Mouse (Mus musculus): Measurements from ENCODE around the gene Nfib. TPM values are rescaled to one million over a fixed set of nuclear protein-coding genes. Genes with fewer than 3 reads are reported as not detected.
A peak's percentile ranks its signal among the peaks of the same experiment; 100 is the strongest.

The Nfib gene
- polyA plus RNA-seq, 1 experiment, result 69.3 TPM

DNA sequence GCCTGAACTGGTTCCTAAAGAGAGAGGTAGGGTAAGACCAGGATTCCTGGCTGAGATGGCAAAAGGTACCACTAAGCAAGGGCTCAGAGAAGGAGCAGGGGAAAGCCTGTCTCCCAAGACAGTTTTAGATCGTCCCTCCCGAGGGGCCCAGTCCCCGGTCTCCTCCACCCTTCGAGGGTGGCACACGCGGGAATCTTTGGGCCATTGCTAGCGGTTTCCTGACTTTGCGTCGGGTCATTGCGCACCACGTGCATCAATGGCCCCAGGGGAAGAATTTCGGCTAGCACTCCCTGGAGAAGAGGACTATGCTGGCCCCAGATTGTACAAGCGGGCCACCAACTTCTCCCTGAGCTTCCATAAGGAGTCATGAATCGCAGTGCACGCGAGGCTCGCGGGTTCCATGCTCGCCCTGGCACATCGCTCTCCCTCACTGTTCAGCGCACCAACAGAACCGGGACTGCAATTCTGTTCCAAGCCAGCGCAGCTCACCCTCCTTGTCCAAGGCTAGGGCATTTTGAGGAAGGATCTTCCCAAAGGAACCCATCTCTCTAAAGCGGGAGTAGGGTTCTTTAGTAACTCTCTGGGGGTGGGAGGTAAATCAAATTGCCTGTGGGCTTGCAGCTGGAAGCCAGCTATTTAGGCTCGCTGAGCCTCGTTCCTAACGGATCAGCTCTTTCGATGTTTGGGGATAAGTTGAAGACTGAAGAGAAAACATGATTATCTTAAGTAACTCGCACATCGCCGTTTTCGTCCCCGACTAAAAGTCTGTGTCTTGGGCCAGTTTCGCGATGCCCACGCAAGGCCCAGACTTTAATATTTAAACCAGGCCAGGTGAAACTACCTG, 168.9 kb downstream of the Nfib start:
- TF ChIP-seq CTCF (IDR thresholded peaks at IDR 0.05; ENCODE audit: borderline replicate concordance, extremely low read depth, insufficient read depth, insufficient read length) (no peak), POLR2A (IDR thresholded peaks at IDR 0.05; ENCODE audit: borderline replicate concordance, extremely low read depth, insufficient read depth, insufficient read length, poor library complexity, severe bottlenecking) (no peak)
- DNase-seq (ENCODE audit: low read depth), result peak; percentile 67

DNA sequence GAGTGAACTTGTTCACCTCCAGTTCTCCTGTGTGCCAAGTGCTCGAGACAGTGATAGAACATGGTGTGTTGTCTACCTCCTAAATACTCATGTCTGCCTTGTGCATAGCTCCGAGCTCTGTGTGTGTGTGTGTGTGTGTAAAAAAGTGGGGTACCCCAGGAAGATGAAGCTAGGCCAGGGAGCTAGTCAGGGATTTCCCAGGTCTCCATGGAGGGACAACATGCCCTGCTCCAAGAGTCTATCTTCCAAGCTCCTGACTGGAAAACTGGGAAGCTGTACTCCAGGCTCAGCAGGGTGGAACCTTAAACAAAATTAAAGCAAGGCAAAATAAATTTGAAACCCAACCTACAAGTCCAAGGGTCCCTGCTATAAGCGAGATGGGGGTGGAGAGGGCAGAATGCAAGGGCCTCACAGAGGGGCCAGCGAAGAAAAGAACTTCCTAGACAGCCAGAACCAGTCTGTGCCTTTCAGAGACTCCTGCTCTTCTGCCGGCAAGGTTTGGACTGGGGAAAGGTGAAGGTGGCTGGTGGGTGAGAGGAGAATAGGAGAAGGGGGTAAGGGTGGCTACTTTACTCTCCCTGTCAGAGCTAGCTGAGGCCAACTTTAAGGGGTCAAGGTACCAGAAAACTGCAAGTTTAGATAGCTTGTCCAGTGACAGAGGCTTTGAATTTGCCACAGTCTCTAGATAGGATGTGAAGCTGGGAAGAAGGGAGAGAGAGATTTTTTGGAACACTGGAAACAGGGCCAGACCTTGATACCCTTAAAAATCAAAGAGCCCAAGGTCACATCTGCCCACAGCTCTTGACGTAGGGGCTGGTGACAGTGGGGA, 169.7 kb downstream of the Nfib start:
- no peak for TF ChIP-seq POLR2A (IDR thresholded peaks at IDR 0.05; ENCODE audit: borderline replicate concordance, extremely low read depth, insufficient read depth, insufficient read length, poor library complexity, severe bottlenecking)
- TF ChIP-seq CTCF (IDR thresholded peaks at IDR 0.05; ENCODE audit: borderline replicate concordance, extremely low read depth, insufficient read depth, insufficient read length), result no peak
- no peak for DNase-seq (ENCODE audit: low read depth)

DNA sequence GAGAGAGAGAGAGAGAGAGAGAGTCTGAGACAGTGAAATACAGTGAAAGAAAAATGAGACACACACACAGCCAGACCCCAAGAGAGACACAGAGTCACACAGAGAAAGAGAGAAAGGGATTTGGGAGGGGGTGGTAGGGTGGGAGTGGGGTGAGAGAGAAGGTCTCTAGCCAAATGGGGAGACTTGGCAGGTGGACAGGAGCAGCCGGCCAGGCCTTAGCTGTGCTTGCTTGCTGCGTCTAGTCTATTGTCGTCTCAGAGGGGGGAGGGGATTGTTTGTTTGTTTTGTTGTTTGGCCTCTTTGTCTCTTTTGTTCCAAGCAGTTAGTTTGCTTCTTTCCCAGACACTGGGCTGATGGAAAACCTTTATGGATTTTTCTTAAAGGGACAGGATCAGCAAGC, 172.3 kb downstream of the Nfib start:
- peak; percentile 96 for DNase-seq (ENCODE audit: low read depth)

DNA sequence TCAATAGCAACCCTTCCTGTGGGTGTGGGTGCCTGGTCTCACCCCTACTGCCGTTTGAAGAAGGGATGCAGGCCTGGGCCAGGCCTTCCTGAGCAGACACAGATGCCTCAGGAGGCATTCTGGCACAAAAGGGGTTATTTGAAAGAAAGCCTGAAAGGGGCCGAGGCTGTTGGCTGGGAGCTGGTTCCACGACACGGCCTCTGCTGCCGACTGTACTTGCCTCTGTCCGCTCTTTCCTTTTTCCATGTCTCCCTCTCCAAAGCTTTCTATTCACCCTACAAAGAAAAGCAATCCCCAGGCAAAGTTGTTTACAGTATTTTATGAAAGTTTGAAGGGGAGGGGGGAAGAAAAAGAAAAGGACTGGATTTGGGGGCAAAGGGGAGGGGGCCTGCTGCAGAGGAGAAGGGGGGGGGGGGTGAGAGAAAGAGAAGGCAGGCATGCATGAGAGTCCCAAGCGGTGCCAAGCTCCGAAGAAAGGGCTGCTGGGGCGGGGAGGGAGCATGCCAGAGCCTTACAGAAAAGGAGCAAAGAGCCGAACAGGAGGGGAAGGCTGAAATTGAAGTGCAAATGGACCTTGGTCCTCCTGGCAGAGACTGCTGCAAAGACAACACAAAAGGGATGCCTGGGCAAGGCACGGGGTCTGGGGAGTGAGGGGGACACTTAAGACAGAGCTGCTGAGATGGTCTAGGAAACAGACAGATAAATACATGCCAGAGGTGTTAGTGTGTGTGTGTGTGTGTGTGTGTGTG, 172.9 kb downstream of the Nfib start:
- DNase-seq (ENCODE audit: low read depth), result peak; percentile 97
- TF ChIP-seq CTCF (IDR thresholded peaks at IDR 0.05; ENCODE audit: borderline replicate concordance, extremely low read depth, insufficient read depth, insufficient read length) (no peak), POLR2A (IDR thresholded peaks at IDR 0.05; ENCODE audit: borderline replicate concordance, extremely low read depth, insufficient read depth, insufficient read length, poor library complexity, severe bottlenecking) (no peak)

More for the DNA sequence above, 172.3 kb downstream of the Nfib start:
- TF ChIP-seq POLR2A (IDR thresholded peaks at IDR 0.05; ENCODE audit: borderline replicate concordance, extremely low read depth, insufficient read depth, insufficient read length, poor library complexity, severe bottlenecking) (no peak), CTCF (IDR thresholded peaks at IDR 0.05; ENCODE audit: borderline replicate concordance, extremely low read depth, insufficient read depth, insufficient read length) (no peak)

DNA sequence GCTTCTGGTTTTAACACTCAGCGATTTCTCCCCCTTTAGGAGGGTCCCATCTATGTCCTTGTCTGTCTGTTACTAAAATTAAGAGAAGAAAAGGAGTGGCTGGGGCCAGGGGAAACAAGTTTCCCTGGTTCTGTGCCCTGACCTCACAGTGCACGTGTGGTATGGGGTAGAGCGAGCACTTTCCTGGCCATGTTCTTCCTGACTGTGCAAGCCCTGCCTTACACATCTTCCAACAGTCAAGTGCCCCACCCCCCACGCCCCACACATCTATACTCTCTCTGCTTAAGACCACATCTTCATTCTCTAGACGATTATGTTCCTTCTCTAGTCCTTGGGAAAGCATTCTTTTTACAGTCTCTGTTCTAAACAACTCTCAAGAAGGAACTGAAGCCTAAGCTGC, 173.6 kb downstream of the Nfib start:
- no peak for DNase-seq (ENCODE audit: low read depth)
- TF ChIP-seq CTCF (IDR thresholded peaks at IDR 0.05; ENCODE audit: borderline replicate concordance, extremely low read depth, insufficient read depth, insufficient read length) (no peak), POLR2A (IDR thresholded peaks at IDR 0.05; ENCODE audit: borderline replicate concordance, extremely low read depth, insufficient read depth, insufficient read length, poor library complexity, severe bottlenecking) (no peak)

DNA sequence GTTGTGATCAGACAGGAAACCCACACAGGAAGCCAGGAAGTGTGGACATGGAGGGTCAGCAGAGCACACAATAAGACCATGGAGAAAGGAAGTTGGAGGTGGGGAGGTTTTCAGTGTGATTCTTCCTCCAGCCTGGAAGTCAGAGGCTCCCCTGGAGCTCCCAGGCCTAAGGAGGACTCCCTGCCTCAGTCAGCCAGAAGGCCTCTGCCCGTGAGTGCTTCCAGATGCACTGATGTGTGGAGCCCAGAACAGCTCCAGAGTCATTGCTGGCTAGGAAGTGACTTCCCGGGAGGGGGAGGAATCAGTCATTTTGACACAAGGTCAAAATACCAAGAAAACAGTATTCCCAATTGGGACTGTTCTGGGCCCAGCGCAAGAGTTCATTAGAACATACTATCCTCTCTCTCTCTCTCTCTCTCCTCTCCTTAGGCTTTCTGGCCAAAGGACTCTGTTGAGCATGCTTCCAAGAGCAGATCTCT, 174.6 kb downstream of the Nfib start:
- DNase-seq (ENCODE audit: low read depth), result no peak
- TF ChIP-seq POLR2A (IDR thresholded peaks at IDR 0.05; ENCODE audit: borderline replicate concordance, extremely low read depth, insufficient read depth, insufficient read length, poor library complexity, severe bottlenecking) (no peak), CTCF (IDR thresholded peaks at IDR 0.05; ENCODE audit: borderline replicate concordance, extremely low read depth, insufficient read depth, insufficient read length) (no peak)

DNA sequence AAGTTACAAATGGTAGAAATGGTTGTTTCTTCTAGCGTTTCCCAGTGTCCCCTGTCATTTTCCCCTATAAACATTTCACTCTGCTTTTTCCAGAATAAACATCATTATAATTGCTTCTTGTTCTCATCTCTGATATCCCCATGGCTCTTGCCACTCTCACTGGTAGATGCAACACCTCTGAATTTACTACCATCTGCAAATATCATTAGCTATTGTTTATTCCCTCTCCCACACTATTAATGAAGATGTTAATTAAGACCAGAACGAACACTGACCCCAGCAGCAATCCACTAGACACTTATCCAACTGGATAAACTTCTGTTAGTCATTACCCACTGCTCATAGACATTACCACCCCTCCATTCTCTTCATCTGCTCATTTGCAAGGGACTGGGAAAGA, 176.6 kb downstream of the Nfib start:
- DNase-seq (ENCODE audit: low read depth), result peak; percentile 77
- TF ChIP-seq POLR2A (IDR thresholded peaks at IDR 0.05; ENCODE audit: borderline replicate concordance, extremely low read depth, insufficient read depth, insufficient read length, poor library complexity, severe bottlenecking) (no peak), CTCF (IDR thresholded peaks at IDR 0.05; ENCODE audit: borderline replicate concordance, extremely low read depth, insufficient read depth, insufficient read length) (no peak)

DNA sequence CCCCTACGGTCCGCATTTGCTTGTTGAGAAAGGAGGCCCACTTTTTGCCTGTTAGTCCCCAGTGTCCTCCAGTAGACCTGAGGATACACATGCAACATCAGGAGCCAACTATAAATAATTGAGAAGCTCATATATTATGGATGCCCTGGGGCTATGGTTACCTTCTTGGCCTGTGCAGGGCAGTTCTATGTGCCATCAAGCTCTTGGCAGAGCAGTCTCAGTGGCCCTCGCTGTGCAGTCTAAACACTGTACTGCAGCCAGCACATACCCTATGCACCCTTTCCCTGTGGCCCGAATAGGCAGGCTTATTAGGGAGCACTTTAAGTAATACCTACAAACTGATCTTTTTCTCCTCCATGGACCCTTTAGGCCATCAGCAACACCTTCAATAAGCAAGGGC, 185.6 kb downstream of the Nfib start:
- TF ChIP-seq CTCF (IDR thresholded peaks at IDR 0.05; ENCODE audit: borderline replicate concordance, extremely low read depth, insufficient read depth, insufficient read length) (no peak), POLR2A (IDR thresholded peaks at IDR 0.05; ENCODE audit: borderline replicate concordance, extremely low read depth, insufficient read depth, insufficient read length, poor library complexity, severe bottlenecking) (no peak)
- DNase-seq (ENCODE audit: low read depth), result peak; percentile 38

DNA sequence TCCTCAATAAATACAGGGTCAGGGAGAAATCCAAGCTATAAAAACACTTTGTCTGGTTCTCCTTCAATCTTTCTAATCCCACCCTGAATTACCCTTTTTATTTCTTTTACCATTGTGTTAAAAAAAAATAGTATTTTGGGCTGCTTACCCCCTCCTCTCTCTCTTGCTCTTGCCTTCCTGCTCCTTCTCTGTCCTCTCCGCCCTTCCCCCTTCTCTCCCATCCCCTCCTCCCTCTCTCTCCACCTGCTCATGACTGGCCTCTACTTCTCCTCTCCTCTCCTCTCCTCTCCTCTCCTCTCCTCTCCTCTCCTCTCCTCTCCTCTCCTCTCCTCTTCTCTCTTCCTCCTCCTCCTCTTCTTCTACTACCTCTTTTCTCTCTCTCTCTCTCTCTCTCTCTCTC, 187.4 kb downstream of the Nfib start:
- no peak for DNase-seq (ENCODE audit: low read depth)
- TF ChIP-seq POLR2A (IDR thresholded peaks at IDR 0.05; ENCODE audit: borderline replicate concordance, extremely low read depth, insufficient read depth, insufficient read length, poor library complexity, severe bottlenecking) (no peak), CTCF (IDR thresholded peaks at IDR 0.05; ENCODE audit: borderline replicate concordance, extremely low read depth, insufficient read depth, insufficient read length) (no peak)

DNA sequence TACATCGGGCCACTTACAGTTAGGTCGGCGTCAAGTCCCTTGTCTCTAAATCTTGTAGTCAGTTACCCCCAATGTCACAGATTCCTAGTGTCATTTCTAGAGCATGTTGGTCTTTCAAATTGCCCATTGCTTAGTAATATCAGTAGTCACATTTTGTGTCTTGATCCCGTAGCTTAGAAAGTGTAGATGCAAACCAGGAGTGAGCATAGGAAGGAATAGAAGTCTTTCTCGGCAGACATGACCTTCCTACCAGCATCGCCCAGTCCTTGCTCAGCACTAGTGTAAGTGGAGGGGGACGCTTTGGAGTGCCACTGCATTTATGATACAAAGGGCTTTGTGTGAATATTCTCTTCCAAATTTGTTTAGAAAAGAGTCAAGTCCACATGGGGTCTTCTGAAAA, 188.2 kb downstream of the Nfib start:
- DNase-seq (ENCODE audit: low read depth), result peak; percentile 45
- no peak for TF ChIP-seq POLR2A (IDR thresholded peaks at IDR 0.05; ENCODE audit: borderline replicate concordance, extremely low read depth, insufficient read depth, insufficient read length, poor library complexity, severe bottlenecking)
